Mouse (Mus musculus) limb, embryonic 15.5 days (tissue): ENCODE data around the gene Fbxo4. TPM values are rescaled to one million over a fixed set of nuclear protein-coding genes. Genes with fewer than 3 reads are reported as not detected.
A peak's percentile ranks its signal among the peaks of the same experiment; 100 is the strongest.

Experiments
- ATAC-seq: fragments of 200-750 bp; cut with Nextera tagmentation; 2 replicates; pipeline ENCODE4 v1.8.0; 2017; ENCODE audit warnings: low read depth, moderate TSS enrichment; ENCODE audit not compliant: insufficient number of reproducible peaks, low FRiP score, low TSS enrichment
- H3K27ac ChIP-seq: fragments of 300-500 bp; sonication (generic); 2 replicates; pipeline ENCODE4 v1.5.1; 2015; ENCODE audit warnings: moderate library complexity, mild to moderate bottlenecking, inconsistent platforms
- H3K27me3 ChIP-seq: fragments of 300-500 bp; sonication (generic); 2 replicates; pipeline ENCODE4 v1.6.1; 2015; ENCODE audit warnings: inconsistent platforms
- H3K36me3 ChIP-seq: fragments of 300-500 bp; sonication (generic); 2 replicates; pipeline ENCODE4 v1.6.1; 2015; ENCODE audit warnings: inconsistent platforms
- H3K4me1 ChIP-seq: fragments of 300-500 bp; sonication (generic); 2 replicates; pipeline ENCODE4 v1.6.1; 2015; ENCODE audit warnings: inconsistent platforms
- H3K4me2 ChIP-seq: fragments of 300-500 bp; sonication (generic); 2 replicates; pipeline ENCODE4 v1.6.1; 2015; ENCODE audit warnings: mild to moderate bottlenecking, inconsistent platforms
- H3K4me3 ChIP-seq: fragments of 300-500 bp; sonication (generic); 2 replicates; pipeline ENCODE4 v1.5.1; 2015; ENCODE audit warnings: mild to moderate bottlenecking, inconsistent platforms
- H3K9ac ChIP-seq: fragments of 300-500 bp; sonication (generic); 2 replicates; pipeline ENCODE4 v1.6.1; 2015; ENCODE audit warnings: inconsistent platforms
- H3K9me3 ChIP-seq: fragments of 300-500 bp; sonication (generic); 2 replicates; pipeline ENCODE4 v1.6.1; 2016; ENCODE audit warnings: inconsistent platforms
- WGBS: fragments of 180-500 bp; shearing (Covaris S2); methylation state at CpG from one replicate; pipeline ENCODE4 v1.1.7; 2015; 5-methylcytosine and 5-hydroxymethylcytosine counted together
- polyA plus RNA-seq: library from polyadenylated mRNA; unstranded; fragments of >200 nt; fragmentation: Nextera tagmentation; extraction: Ambion mirVana; gene quantifications from 2 replicates; pipeline ENCODE4 v1.2.1, GENCODE M21; 2015

Gene Fbxo4
- polyA plus RNA-seq: 11.5 and 12.2 TPM in 2 replicates

DNA sequence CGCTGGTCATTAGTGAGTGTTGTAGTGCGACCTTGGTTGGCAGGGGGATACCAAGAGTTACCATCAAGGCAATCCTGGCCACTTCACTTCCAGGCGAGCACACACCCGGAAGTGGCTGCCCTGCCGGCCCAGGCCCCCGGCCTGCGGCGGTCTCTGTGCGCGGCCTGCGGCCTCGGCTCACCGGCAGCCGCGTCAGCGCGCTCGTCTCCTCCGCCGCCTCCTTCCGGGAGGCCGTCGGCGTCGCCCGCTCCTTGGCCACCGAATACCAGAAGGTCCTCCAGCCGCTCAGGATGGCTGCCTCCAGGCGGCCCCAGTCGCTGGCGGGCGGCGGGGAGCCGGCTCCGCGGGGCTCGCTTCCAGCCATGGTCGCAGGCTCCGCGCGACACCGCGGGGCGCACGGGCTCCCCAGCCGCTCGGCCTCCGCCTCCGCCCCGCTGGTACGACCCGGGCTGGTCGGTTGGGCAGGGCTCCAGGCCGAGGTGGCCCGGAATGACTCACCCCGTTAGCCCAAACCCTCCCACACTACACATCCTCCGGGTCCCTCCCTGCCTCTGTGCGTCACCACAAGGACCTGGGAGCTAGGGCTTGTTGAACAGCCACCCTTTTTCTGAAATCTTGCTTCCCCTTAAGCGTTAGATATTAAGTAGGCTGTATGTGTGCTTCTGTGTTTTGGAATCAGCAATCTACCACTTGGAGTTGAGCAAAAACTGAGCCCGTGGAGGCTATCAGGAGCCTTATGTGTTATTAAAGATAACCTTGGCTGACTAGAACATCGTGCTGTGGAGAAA lies at the start of gene Fbxo4:
TSS of gene Fbxo4 (minus strand) at position 513 of the 788 bp plus-strand sequence.
- H3K9ac ChIP-seq: peak within 1 kb of the TSS; percentile 93
- no peaks in the 10 kb centered on the region; the same call in 1 of the 2 replicates for H3K4me1 ChIP-seq
- H3K27me3 ChIP-seq: no peaks in the 10 kb centered on the region
- H3K36me3 ChIP-seq: peaks cover 9% of the 10 kb centered on the region
- peak within 1 kb of the TSS; percentile 97 for H3K27ac ChIP-seq
- ATAC-seq: peak; percentile 94
- H3K4me2 ChIP-seq: peak within 1 kb of the TSS; percentile 68
- no peaks in the 10 kb centered on the region for H3K9me3 ChIP-seq
- under 1% methylated on average over 52 of the region's 61 CpGs for WGBS
- H3K4me3 ChIP-seq: peak within 1 kb of the TSS; percentile 61

DNA sequence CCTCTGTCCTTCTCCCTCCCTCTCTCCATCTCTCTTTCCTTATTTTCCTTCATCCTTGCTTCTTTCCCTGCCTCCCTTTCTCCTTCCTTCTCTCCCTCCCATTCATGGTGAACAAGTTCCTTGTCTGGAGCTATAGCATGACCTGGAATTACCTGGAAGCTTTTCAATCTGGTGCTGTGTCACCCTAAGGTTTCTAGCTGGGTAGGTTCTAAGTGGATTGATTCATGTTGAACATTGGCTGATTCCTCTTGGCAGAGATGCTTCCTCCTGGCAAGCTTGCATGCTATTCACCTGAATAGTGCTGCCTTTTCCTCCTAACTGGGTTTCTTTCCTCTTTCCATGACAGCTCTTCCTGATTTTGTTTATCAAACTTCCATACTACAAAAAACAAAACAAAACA lies 49.6 kb upstream of the Fbxo4 start:
- Histone ChIP-seq H3K4me3 (no peak overlapping the region), H3K9ac (no peak overlapping the region), H3K36me3 (no peaks in the 10 kb centered on the region), H3K4me1 (peaks cover 21% of the 10 kb centered on the region), H3K27me3 (no peaks in the 10 kb centered on the region), H3K9me3 (no peaks in the 10 kb centered on the region), H3K4me2 (no peak overlapping the region), H3K27ac (no peak overlapping the region)
- ATAC-seq: no peak

DNA sequence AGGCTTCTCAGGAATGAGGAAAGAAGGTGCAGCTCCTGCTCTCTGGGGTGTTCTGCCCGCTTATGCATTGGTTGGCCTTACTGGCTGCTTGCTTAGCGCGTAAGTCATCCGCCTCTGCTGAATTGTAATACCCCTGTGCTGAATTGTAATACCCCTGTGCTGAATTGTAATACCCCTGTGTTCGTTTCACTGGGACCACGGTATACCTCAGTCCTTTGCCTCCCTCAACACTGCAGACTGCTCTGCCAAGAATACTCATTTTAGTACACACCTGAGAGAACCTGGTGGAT lies 49.0 kb upstream of the Fbxo4 start:
- no peak for ATAC-seq
- Histone ChIP-seq H3K27me3 (no peaks in the 10 kb centered on the region), H3K4me2 (no peak overlapping the region), H3K4me1 (peaks cover 21% of the 10 kb centered on the region), H3K9ac (no peak overlapping the region), H3K4me3 (no peak overlapping the region), H3K27ac (no peak overlapping the region), H3K36me3 (no peaks in the 10 kb centered on the region), H3K9me3 (no peaks in the 10 kb centered on the region)
- WGBS: 69% methylated on average over 6 of the region's 6 CpGs

DNA sequence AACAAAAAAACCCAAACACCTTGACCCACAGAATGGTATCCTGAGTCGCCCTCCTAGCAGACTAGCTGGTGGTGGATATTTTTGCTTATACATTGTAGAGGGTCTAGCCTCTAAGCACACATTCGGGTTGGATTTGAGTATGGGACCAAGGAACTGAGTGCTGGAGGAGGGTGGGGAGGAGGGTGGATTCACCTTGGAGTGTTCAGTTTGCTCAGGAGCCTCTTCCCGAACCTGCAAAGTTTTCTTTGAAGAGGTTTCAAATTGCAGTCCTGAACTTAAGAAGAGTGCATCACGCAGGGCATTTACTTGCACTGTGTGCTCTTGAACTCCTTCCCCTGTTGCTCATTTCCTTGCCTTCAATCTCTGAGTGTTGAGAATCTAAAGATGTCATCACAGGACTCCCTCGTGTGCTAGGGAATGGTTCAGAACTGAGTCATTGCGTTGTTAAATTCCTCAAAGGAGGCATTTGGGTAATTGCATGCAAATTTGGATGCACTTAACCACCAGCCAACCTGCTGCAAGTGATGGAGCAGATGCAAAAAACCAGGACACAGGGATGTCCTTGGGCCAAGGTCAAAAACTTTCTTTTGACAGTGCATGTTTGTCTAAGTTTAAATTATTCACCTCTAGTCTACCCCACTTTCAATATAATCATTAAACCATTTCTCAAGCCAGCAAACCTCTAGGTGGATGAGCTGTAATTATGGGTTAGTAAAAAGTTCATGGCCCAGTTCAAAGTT lies 48.5 kb upstream of the Fbxo4 start:
- peak overlapping the region; percentile 63 for H3K4me2 ChIP-seq
- H3K9ac ChIP-seq: peak overlapping the region; percentile 82
- H3K36me3 ChIP-seq: no peaks in the 10 kb centered on the region
- no peaks in the 10 kb centered on the region for H3K9me3 ChIP-seq
- peak overlapping the region; percentile 86 for H3K4me3 ChIP-seq
- no peak for ATAC-seq
- WGBS: 2% methylated on average over 6 of the region's 6 CpGs
- H3K27me3 ChIP-seq: no peaks in the 10 kb centered on the region
- peaks cover 21% of the 10 kb centered on the region for H3K4me1 ChIP-seq
- H3K27ac ChIP-seq: peak overlapping the region; percentile 99

DNA sequence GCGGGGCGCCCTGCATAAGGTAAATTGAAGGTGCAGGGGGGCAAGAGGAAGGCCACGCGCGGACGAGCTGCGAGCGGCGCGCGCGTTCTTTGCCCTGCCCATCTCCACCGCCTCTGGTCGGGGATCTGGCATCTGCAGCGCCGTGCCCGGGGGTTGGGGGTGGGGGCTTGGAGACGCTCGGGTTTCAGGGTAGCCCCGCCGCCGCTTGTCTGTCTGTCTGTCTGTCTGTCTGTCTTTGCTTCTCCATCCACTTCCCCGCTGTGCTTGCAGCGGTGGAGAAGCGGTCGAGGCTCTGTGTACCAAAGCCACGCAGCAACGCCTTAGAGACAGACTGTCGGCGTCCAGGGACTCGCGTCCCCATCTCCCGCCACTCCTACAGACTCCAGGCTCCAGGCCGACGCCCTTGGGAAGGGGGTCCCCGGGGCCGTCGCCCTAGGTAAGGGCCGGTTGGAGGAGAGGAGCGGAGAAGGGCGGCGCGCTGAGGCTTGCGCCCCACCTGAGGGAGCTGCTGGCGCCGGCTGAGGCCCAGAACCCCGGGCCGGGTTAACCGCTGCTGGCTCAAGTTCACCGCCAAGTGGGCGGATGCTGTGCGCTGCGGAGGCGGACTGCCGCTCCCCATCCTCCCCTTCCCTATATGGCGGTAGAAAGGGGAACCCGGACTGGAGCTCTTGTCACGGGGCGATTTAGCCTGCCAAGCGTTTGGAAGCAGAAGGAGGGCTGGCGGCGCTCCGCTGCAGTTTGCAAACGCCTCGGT lies 47.6 kb upstream of the Fbxo4 start:
- ATAC-seq: peak; percentile 89

DNA sequence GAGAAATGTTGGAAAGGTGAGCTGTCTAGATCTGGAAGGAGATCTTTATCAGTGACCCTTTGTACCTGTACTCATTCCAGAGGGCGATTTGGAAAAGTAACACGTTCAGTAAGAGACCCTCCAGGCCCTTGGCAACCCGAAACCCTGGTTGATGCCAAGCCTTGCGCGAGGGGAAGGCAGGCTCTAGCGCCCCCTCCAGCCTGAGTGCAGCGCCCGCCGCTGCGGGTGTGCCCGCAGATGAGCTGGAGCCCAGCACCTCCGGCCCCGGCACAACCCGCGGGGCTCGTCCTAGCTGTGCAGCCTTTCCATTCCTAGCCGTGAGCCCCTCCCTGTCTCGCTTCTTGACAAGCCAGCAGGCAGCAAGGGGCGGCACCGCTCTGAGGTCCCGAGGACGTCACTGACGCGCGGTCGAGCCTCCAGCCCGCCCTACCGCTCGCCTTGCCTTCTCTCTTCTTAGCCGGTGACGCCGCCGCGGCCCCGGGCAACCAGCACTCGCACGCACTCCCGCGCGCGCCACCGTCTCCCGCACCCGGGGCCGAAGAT lies 46.9 kb upstream of the Fbxo4 start, which contains the start of gene Oxct1:
TSS of gene Oxct1 (plus strand) at position 153 of the 543 bp plus-strand sequence.
- peak; percentile 94 for ATAC-seq
- under 1% methylated on average over 45 of the region's 45 CpGs for WGBS
- Histone ChIP-seq H3K4me3 (peak within 1 kb of the TSS; percentile 86), H3K27me3 (no peaks in the 10 kb centered on the region), H3K4me2 (peak within 1 kb of the TSS; percentile 63), H3K4me1 (peaks cover 21% of the 10 kb centered on the region), H3K27ac (peak within 1 kb of the TSS; percentile 99), H3K9me3 (no peaks in the 10 kb centered on the region), H3K9ac (peak within 1 kb of the TSS; percentile 82), H3K36me3 (no peaks in the 10 kb centered on the region)

More for the DNA sequence above, 47.6 kb upstream of the Fbxo4 start:
- H3K9me3 ChIP-seq: no peaks in the 10 kb centered on the region
- peak overlapping the region; percentile 86 for H3K4me3 ChIP-seq
- peak overlapping the region; percentile 82 for H3K9ac ChIP-seq
- H3K27ac ChIP-seq: peak overlapping the region; percentile 99
- H3K36me3 ChIP-seq: no peaks in the 10 kb centered on the region
- under 1% methylated on average over 65 of the region's 65 CpGs for WGBS
- peaks cover 21% of the 10 kb centered on the region for H3K4me1 ChIP-seq
- H3K27me3 ChIP-seq: no peaks in the 10 kb centered on the region
- peak overlapping the region; percentile 63 for H3K4me2 ChIP-seq

DNA sequence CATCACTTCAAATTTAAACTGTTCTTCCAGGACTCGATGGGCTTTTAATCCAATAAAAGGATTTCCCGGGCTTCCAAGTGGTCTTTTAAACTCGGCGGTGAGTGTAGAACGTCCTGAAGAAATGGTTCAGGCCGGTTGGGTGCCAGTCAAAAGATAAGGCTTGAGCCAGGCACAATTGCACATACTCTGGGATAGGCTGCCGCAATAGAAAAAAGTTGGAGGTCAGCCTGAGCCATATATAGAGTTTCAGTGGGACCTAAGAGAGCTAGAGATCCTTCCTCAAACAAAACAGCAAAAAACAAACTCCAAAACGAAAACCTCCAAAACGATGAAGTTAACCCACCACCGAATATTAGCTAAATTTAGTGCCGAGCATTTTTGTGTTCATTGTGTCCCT lies 46.1 kb upstream of the Fbxo4 start:
- no peaks in the 10 kb centered on the region for H3K36me3 ChIP-seq
- no peak overlapping the region for H3K9ac ChIP-seq
- no peaks in the 10 kb centered on the region for H3K27me3 ChIP-seq
- no peaks in the 10 kb centered on the region for H3K9me3 ChIP-seq
- H3K4me3 ChIP-seq: peak overlapping the region; percentile 86; the same call in 1 of the 2 replicates
- 60% methylated on average over 11 of the region's 11 CpGs for WGBS
- peak overlapping the region; percentile 99 for H3K27ac ChIP-seq
- peaks cover 21% of the 10 kb centered on the region for H3K4me1 ChIP-seq
- no peak for ATAC-seq
- H3K4me2 ChIP-seq: peak overlapping the region; percentile 63; the same call in 1 of the 2 replicates

DNA sequence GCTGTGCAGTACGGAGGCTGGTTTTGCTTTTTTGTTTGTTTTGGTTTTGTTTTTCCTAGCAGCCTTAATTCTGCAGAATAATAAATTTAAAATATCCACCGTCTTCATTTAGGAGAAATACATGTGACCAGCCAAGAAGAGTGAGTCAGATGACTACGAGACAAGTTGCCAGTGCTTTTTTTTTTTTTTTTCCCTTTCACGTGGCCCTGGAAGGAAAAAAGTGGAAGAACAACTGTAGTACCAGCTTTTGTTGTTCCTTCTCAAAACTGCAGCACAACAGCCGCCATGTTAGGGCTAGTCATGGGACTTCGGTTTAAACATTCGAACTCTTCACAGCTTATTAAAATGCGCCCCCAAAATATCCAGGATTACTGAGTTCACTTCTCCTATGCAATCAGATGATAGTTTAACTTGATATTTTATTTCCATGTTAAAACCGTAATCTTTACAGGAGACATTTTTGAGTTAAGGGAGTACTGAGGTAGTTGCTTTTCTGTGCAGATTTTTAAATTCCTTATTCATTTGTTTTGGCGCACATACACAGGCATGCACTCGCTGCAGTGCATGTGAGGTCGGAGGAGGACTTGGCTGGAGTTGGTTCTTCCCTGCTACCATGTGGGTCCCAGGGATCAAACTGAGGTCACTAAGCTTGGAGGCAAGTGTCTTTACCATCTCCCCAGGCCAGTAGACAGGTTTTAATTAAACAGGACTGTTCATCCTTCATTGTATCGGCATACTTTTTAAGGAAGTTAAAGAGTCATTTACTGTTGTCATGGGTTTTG lies 45.5 kb upstream of the Fbxo4 start:
- Histone ChIP-seq H3K4me2 (no peak overlapping the region), H3K36me3 (no peaks in the 10 kb centered on the region)
- 76% methylated on average over 13 of the region's 13 CpGs for WGBS

DNA sequence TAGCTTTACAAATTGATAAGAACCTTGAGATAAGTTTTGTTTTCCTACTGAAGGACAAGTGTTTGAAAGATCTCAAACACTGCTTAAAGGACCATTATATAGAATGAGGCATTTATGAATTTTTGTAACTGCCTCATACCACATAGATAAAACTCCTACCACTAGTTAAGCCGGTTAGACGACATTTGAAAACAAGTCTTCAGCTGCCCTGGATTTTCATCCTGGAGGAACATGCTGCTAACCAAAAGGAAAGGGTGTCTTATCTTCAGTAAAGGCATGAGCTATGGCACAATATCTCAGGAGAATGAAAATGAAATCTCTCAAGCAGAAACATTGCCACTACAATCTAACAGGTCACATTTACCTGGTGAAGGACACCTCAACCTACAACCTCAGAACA lies 44.4 kb upstream of the Fbxo4 start:
- Histone ChIP-seq H3K4me3 (no peak overlapping the region), H3K27me3 (no peaks in the 10 kb centered on the region), H3K9me3 (no peaks in the 10 kb centered on the region), H3K4me2 (no peak overlapping the region), H3K36me3 (no peaks in the 10 kb centered on the region), H3K4me1 (peaks cover 21% of the 10 kb centered on the region), H3K27ac (no peak overlapping the region), H3K9ac (no peak overlapping the region)
- WGBS: 70% methylated on average over 2 of the region's 2 CpGs
- no peak for ATAC-seq

More for the DNA sequence above, 45.5 kb upstream of the Fbxo4 start:
- no peaks in the 10 kb centered on the region for H3K9me3 ChIP-seq
- H3K9ac ChIP-seq: no peak overlapping the region
- no peak overlapping the region for H3K27ac ChIP-seq
- H3K4me1 ChIP-seq: peaks cover 21% of the 10 kb centered on the region
- H3K4me3 ChIP-seq: no peak overlapping the region
- H3K27me3 ChIP-seq: no peaks in the 10 kb centered on the region
- no peak for ATAC-seq

DNA sequence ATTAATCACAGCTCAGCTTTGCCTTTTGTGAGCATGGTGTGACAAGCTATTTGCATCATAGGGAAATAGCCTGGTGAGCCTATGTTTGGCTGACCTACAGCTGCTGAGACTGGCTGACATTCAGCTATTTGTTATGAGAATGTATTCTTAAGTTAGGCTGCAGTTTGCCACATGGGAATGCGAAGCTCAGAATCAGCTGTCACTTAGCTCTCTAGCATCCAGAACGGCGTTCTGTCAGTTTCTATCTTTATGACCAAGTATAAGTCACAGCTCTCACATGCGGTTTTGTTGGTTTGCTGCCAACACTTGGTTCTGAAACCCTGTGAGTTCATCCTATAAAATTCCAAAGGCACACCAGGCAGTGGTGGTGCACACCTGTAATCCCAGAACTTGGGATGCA lies 41.3 kb upstream of the Fbxo4 start:
- Histone ChIP-seq H3K4me2 (no peak overlapping the region), H3K9me3 (no peaks in the 10 kb centered on the region), H3K9ac (no peak overlapping the region), H3K36me3 (no peaks in the 10 kb centered on the region), H3K27ac (no peak overlapping the region), H3K4me1 (peaks cover 6% of the 10 kb centered on the region), H3K4me3 (no peak overlapping the region), H3K27me3 (no peaks in the 10 kb centered on the region)
- ATAC-seq: no peak
- WGBS: 50% methylated on average over 4 of the region's 4 CpGs

DNA sequence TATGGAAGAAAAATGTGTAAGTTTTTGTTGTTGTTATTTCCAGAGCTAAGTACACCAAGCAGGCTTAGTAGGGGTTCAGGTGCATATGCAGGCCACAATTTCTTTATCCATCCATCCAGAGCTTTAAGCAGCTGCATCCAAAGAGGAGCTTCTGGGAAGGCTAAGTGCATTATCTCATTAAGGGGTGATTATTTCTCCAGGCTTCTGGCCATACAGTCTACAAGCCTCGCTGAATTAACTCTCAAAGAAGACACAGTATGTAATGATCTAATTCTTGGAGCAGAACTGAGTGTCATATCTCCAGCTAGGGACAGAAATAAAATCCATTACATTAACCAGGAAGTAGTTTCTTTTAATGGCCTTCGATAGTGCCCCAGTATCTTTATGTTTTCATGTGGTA lies 34.5 kb upstream of the Fbxo4 start:
- Histone ChIP-seq H3K4me1 (no peaks in the 10 kb centered on the region), H3K36me3 (no peaks in the 10 kb centered on the region), H3K9ac (no peak overlapping the region), H3K4me3 (no peak overlapping the region), H3K9me3 (no peaks in the 10 kb centered on the region), H3K27ac (no peak overlapping the region), H3K27me3 (no peaks in the 10 kb centered on the region), H3K4me2 (no peak overlapping the region)
- WGBS: 61% methylated on average over 2 of the region's 2 CpGs
- no peak for ATAC-seq
